Mouse (Mus musculus): ENCODE data around the gene Atm. TPM values are rescaled to one million over a fixed set of nuclear protein-coding genes. Genes with fewer than 3 reads are reported as not detected.

Atm gene
- polyA plus RNA-seq, 1 experiment from 2014 or later, result 7.8 TPM

DNA sequence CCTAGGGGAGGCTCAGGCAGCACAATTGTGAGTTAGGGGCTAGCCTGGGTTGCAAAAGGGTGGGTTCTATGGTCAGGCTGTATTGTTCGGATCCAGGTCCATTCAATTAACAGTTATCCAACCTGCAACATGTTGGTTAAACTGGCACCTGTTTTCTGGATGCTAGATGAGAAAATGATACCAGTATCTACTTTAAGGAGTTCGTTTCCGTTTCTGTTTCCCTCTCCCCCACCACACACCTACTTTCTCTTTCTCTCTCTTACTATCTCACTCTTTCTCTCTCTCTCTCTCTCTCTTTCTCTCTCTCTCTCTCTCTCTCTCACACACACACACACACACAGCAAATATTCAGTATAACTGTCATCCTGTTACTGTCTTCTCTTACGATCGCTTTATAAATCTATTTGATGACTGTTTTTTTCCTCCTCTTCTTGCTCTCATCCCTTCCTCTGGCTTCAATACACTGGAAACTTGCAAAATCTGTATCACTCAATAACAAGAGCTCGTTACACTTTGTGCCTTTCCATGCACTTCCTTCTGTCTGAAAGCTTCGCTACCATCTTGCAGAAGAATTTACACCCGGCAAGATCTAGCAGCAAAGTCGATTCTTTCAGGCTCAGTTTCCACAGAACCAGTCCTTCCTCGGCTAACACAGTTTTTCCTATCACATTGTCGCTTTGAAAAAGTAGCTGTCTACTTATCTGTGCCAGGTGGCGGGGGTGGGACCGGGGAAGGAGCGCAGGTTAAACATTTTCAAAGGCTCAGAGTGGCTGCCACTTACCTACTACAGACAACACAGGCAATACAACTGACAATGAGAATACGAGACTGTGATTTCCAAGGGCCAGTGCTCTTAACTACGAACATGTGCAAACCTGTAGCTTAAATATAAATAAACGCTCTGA lies 872 bp downstream of the Atm start:
- Histone ChIP-seq H3K27ac (peak overlapping the region; percentile 81), H3K4me2 (ENCODE audit: low read length) (peak overlapping the region; percentile 90), H3K9ac (ENCODE audit: low read depth, low read length) (peak overlapping the region; percentile 59), H3K4me3 (replicated peaks; ENCODE audit: low read depth, low read length) (peak overlapping the region; percentile 93), H3K27me3 (ENCODE audit: insufficient read depth, low read length) (no peaks in the 10 kb centered on the region), H3K4me1 (replicated peaks; ENCODE audit: insufficient read depth, low read length) (0 out of 2 replicates have a peak, but pooled peaks cover 9% of the 10 kb centered on the region), H3K36me3 (ENCODE audit: insufficient read depth, low read length) (no peaks in the 10 kb centered on the region), H3K9me3 (replicated peaks; ENCODE audit: low read length) (no peaks in the 10 kb centered on the region)
- 10% methylated on average over 17 of the region's 17 CpGs for WGBS
- DNase-seq (ENCODE audit: low spot score) (peak; percentile 27), ATAC-seq (replicated peaks; ENCODE audit: low FRiP score, low read depth) (no peak)
- no peak for TF ChIP-seq CTCF (IDR thresholded peaks at IDR 0.05; ENCODE audit: low read depth)

DNA sequence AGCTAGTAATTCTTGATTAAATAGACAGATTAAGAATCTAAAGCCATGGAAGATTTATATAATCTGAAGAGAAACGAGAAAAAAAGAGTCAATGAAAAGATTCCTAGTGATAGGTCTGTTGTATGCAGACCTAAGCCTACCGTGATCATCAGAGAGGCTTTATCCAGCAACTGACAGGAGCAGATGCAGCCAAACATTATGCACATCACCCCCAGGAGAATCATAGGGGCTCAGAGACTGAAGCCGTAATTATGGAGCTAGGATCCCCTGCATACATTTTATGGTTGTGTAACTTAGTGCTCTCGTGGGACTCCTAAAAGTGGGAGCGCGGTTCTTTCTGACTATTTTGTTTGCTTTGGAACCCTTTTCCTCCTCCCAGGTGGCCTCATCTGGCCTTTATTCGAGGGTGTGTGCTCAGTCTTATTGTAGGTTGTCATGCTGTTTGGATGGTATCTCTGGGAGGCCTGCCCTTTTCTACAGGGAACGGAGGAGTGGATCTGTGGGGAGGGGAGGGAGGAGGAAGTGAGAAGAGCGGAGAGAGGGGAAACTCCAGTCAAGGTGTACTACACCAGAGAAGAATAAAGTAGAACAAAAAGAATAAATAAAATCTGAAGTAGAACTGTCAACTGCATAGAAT lies 19.0 kb downstream of the Atm start:
- DNase-seq (ENCODE audit: low spot score) (peak; percentile 7), ATAC-seq (replicated peaks; ENCODE audit: low FRiP score, low read depth) (no peak)
- Histone ChIP-seq H3K4me1 (replicated peaks; ENCODE audit: insufficient read depth, low read length) (no peaks in the 10 kb centered on the region), H3K27me3 (ENCODE audit: insufficient read depth, low read length) (no peaks in the 10 kb centered on the region), H3K9me3 (replicated peaks; ENCODE audit: low read length) (no peaks in the 10 kb centered on the region), H3K9ac (ENCODE audit: low read depth, low read length) (no peak overlapping the region), H3K27ac (no peak overlapping the region), H3K36me3 (ENCODE audit: insufficient read depth, low read length) (no peaks in the 10 kb centered on the region), H3K4me2 (ENCODE audit: low read length) (no peak overlapping the region), H3K4me3 (replicated peaks; ENCODE audit: low read depth, low read length) (no peak overlapping the region)
- no peak for TF ChIP-seq CTCF (IDR thresholded peaks at IDR 0.05; ENCODE audit: low read depth)
- 50% methylated on average over 9 of the region's 9 CpGs for WGBS

DNA sequence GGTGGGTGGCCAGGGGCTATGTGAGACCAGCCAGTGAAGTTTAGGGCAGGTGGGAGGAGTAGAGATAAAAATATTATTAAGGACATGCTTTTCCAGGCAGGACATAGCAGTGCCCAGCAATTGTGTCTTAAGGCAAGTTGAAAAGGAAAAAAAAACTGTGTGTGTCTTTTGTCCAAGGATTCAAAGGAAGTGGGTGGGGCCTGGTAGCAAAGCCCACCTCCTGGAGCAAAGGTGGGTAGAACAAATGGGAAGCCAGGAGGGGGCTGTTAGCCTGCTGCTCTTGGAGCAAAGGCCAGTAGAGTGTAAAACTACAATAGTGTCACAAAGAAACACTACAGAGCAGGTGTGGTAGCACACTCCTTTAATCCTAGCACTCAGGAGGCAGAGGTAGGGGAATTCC lies 22.4 kb downstream of the Atm start:
- Histone ChIP-seq H3K36me3 (ENCODE audit: insufficient read depth, low read length) (no peaks in the 10 kb centered on the region), H3K4me1 (replicated peaks; ENCODE audit: insufficient read depth, low read length) (no peaks in the 10 kb centered on the region), H3K9me3 (replicated peaks; ENCODE audit: low read length) (no peaks in the 10 kb centered on the region), H3K27ac (no peak overlapping the region), H3K4me2 (ENCODE audit: low read length) (no peak overlapping the region), H3K4me3 (replicated peaks; ENCODE audit: low read depth, low read length) (no peak overlapping the region), H3K27me3 (ENCODE audit: insufficient read depth, low read length) (no peaks in the 10 kb centered on the region), H3K9ac (ENCODE audit: low read depth, low read length) (no peak overlapping the region)
- DNase-seq (ENCODE audit: low spot score) (no peak), ATAC-seq (replicated peaks; ENCODE audit: low FRiP score, low read depth) (no peak)
- TF ChIP-seq CTCF (IDR thresholded peaks at IDR 0.05; ENCODE audit: low read depth), result no peak

DNA sequence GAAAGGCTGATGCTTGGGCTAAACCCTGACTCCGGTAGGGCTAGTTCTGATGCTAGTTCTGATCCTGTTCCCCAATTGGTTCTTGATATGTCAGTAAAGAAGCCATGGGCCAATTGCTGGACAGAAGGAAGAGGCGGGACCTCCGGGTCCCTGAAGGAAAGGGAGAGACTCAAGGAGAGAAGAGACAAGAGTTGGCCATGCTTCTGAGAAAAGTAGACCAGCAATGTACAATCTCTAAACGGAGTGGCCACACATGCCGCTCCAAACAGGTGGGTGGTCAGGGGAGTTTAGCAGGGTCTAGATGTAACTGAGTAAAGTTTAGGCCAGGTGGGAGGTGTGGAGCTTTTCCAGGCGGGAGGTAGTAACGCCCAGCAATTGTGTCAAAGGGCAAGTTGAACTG lies 28.5 kb downstream of the Atm start:
- H3K9me3 ChIP-seq (replicated peaks; ENCODE audit: low read length), result no peaks in the 10 kb centered on the region
- H3K27me3 ChIP-seq (ENCODE audit: insufficient read depth, low read length), result no peaks in the 10 kb centered on the region
- no peak overlapping the region for H3K4me3 ChIP-seq (replicated peaks; ENCODE audit: low read depth, low read length)
- H3K4me2 ChIP-seq (ENCODE audit: low read length), result no peak overlapping the region
- H3K4me1 ChIP-seq (replicated peaks; ENCODE audit: insufficient read depth, low read length), result no peaks in the 10 kb centered on the region
- no peak overlapping the region for H3K27ac ChIP-seq
- TF ChIP-seq CTCF (IDR thresholded peaks at IDR 0.05; ENCODE audit: low read depth), result no peak
- DNase-seq (ENCODE audit: low spot score) (no peak), ATAC-seq (replicated peaks; ENCODE audit: low FRiP score, low read depth) (no peak)
- no peak overlapping the region for H3K9ac ChIP-seq (ENCODE audit: low read depth, low read length)
- 0 out of 2 replicates have a peak, but pooled peaks cover 6% of the 10 kb centered on the region for H3K36me3 ChIP-seq (ENCODE audit: insufficient read depth, low read length)
- 92% methylated on average over 7 of the region's 7 CpGs for WGBS

DNA sequence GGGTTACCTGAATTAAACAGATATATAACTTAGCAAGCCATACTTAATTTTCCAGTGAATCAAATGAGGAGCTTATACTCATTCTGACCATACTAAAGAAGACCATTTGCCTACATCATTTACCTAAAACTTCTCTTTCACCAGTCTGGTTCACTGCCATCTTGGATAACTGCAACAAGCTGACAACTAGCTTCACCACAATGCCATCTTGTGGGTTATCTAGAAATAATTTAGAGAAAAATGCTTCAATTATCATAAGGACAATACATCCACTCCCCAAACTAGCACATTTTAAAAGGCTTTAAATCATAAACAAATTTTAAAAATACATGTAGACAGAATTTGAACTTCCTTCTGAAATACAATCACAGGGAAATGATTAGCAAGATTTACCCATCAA lies 50.7 kb downstream of the Atm start:
- Histone ChIP-seq H3K27ac (no peak overlapping the region), H3K27me3 (ENCODE audit: insufficient read depth, low read length) (no peaks in the 10 kb centered on the region), H3K36me3 (ENCODE audit: insufficient read depth, low read length) (peaks cover 22% of the 10 kb centered on the region; the same call in 1 of the 2 replicates), H3K9ac (ENCODE audit: low read depth, low read length) (no peak overlapping the region), H3K9me3 (replicated peaks; ENCODE audit: low read length) (no peaks in the 10 kb centered on the region), H3K4me1 (replicated peaks; ENCODE audit: insufficient read depth, low read length) (no peaks in the 10 kb centered on the region), H3K4me2 (ENCODE audit: low read length) (no peak overlapping the region), H3K4me3 (replicated peaks; ENCODE audit: low read depth, low read length) (no peak overlapping the region)
- ATAC-seq (replicated peaks; ENCODE audit: low FRiP score, low read depth), result no peak
- TF ChIP-seq CTCF (IDR thresholded peaks at IDR 0.05; ENCODE audit: low read depth), result peak; percentile 35; the same call in 1 of the 2 replicates
- peak; percentile 8 for DNase-seq (ENCODE audit: low spot score)

DNA sequence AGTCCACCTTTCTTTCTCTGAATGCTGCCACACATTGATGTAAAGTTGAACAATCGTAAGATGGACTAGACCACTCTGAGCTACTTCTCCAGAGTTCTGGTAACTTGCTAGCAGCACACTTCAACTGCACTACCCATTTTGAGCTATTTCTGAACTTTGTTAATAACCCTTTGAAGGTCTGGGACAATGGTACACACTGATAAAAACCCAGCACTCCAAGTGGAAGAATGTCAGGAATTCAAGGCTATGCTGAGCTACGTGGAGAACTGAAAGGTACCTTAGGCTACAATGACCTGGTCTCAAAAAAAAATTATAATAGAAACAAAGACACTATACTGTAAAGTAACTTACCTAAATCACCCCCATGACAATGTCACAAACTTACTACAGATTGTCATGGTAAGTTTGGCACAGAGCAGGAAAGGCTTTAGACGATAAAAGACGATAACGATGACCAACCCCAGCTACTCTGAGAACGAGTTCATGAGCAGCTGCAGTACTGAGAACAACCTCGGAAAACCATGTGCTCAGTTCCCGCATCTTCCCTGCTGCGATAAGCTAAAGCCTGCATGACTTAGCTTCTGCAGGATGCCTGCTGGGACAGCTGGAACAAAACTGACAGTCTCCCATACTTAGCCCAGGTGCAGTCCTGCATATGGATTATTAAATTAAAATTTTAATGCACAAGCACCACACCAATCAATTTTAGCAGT lies 63.6 kb downstream of the Atm start:
- Histone ChIP-seq H3K9me3 (replicated peaks; ENCODE audit: low read length) (no peaks in the 10 kb centered on the region), H3K36me3 (ENCODE audit: insufficient read depth, low read length) (0 out of 2 replicates have a peak, but pooled peaks cover under 1% of the 10 kb centered on the region), H3K4me1 (replicated peaks; ENCODE audit: insufficient read depth, low read length) (no peaks in the 10 kb centered on the region), H3K4me3 (replicated peaks; ENCODE audit: low read depth, low read length) (no peak overlapping the region), H3K27ac (no peak overlapping the region), H3K4me2 (ENCODE audit: low read length) (no peak overlapping the region), H3K9ac (ENCODE audit: low read depth, low read length) (no peak overlapping the region), H3K27me3 (ENCODE audit: insufficient read depth, low read length) (no peaks in the 10 kb centered on the region)
- TF ChIP-seq CTCF (IDR thresholded peaks at IDR 0.05; ENCODE audit: low read depth), result no peak
- no peak for ATAC-seq (replicated peaks; ENCODE audit: low FRiP score, low read depth)
- DNase-seq (ENCODE audit: low spot score), result no peak
- 87% methylated on average over 9 of the region's 9 CpGs for WGBS
